Mouse (Mus musculus) embryonic fibroblast, embryonic 13.5 days (primary cell): Measurements from ENCODE around the gene Pbx1. TPM values are rescaled to one million over a fixed set of nuclear protein-coding genes. Genes with fewer than 3 reads are reported as not detected.

Experiments used
- H3K27ac ChIP-seq: 2 replicates; pipeline ENCODE4 v1.5.1; 2012; ENCODE audit warnings: low read length, control low read depth, inconsistent platforms; ENCODE audit not compliant: insufficient read depth
- H3K4me1 ChIP-seq: 2 replicates; pipeline ENCODE4 v1.6.1; 2011; ENCODE audit warnings: low read length; ENCODE audit not compliant: control insufficient read depth, insufficient read depth
- H3K4me3 ChIP-seq: 2 replicates; pipeline ENCODE4 v1.5.1; 2011; ENCODE audit warnings: mild to moderate bottlenecking, control low read depth, low read length; ENCODE audit not compliant: insufficient read depth
- CTCF ChIP-seq: IDR thresholded peaks from 2 replicates; pipeline ENCODE4 v1.5.1; 2011; ENCODE audit warnings: mild to moderate bottlenecking, control low read depth, low read length, moderate library complexity, borderline replicate concordance; ENCODE audit not compliant: insufficient read depth
- POLR2A ChIP-seq: IDR thresholded peaks from 2 replicates; pipeline ENCODE4 v1.6.1; 2011; ENCODE audit warnings: low read depth, mild to moderate bottlenecking, control low read depth, low read length, moderate library complexity
- polyA plus RNA-seq: library from polyadenylated mRNA; stranded (reverse); fragments of >200 nt; gene quantifications from 2 replicates; pipeline ENCODE4 v1.2.4, GENCODE M21; 2011; ENCODE audit warnings: low read depth; ENCODE audit not compliant: missing spikeins, insufficient read length

Gene Pbx1
- polyA plus RNA-seq, 1 experiment, result 117 TPM

- no peak overlapping the region for H3K27ac ChIP-seq
- TF ChIP-seq POLR2A (no peak), CTCF (no peak)
- no peaks in the 10 kb centered on the region for H3K4me1 ChIP-seq
- H3K4me3 ChIP-seq, result no peak overlapping the region
These were observed 234.2 kb downstream of the Pbx1 start for GRCm38 (mm10) chr1:168197908-168198258.

GRCm38 (mm10) chr1:168197195-168197907 is 234.7 kb downstream of the Pbx1 start:
- H3K4me1 ChIP-seq, result no peaks in the 10 kb centered on the region
- TF ChIP-seq CTCF, result no peak
- no peak for TF ChIP-seq POLR2A
- H3K27ac ChIP-seq, result no peak overlapping the region
- no peak overlapping the region for H3K4me3 ChIP-seq

- TF ChIP-seq CTCF (no peak), POLR2A (no peak)
- H3K4me1 ChIP-seq, result peaks cover 6% of the 10 kb centered on the region; the same call in 1 of the 2 replicates
- no peak overlapping the region for H3K27ac ChIP-seq
- no peak overlapping the region for H3K4me3 ChIP-seq
These were observed 238.7 kb downstream of the Pbx1 start for GRCm38 (mm10) chr1:168193364-168193763.

- no peak for TF ChIP-seq POLR2A
- H3K4me3 ChIP-seq, result no peak overlapping the region
These were observed 249.3 kb downstream of the Pbx1 start for GRCm38 (mm10) chr1:168182816-168183215.

GRCm38 (mm10) chr1:168180622-168181441 is 251.2 kb downstream of the Pbx1 start:
- no peak overlapping the region for H3K27ac ChIP-seq
- H3K4me3 ChIP-seq, result no peak overlapping the region
- TF ChIP-seq CTCF (no peak), POLR2A (no peak)
- H3K4me1 ChIP-seq, result peaks cover 2% of the 10 kb centered on the region; the same call in 1 of the 2 replicates

More at GRCm38 (mm10) chr1:168182816-168183215, 249.3 kb downstream of the Pbx1 start:
- H3K4me1 ChIP-seq, result peaks cover 2% of the 10 kb centered on the region; the same call in 1 of the 2 replicates
- H3K27ac ChIP-seq, result no peak overlapping the region

GRCm38 (mm10) chr1:168179691-168180090 is 252.4 kb downstream of the Pbx1 start:
- no peak overlapping the region for H3K27ac ChIP-seq
- peaks cover 2% of the 10 kb centered on the region; the same call in 1 of the 2 replicates for H3K4me1 ChIP-seq
- TF ChIP-seq POLR2A (no peak), CTCF (no peak)
- no peak overlapping the region for H3K4me3 ChIP-seq

- Histone ChIP-seq H3K4me1 (no peaks in the 10 kb centered on the region), H3K4me3 (no peak overlapping the region), H3K27ac (no peak overlapping the region)
- no peak for TF ChIP-seq POLR2A
- TF ChIP-seq CTCF, result no peak
These were observed 253.5 kb downstream of the Pbx1 start for GRCm38 (mm10) chr1:168178611-168179010.

- Histone ChIP-seq H3K4me3 (no peak overlapping the region), H3K27ac (no peak overlapping the region), H3K4me1 (no peaks in the 10 kb centered on the region)
- TF ChIP-seq POLR2A (no peak), CTCF (no peak)
These were observed 256.5 kb downstream of the Pbx1 start for GRCm38 (mm10) chr1:168175586-168175985.

- Histone ChIP-seq H3K4me3 (no peak overlapping the region), H3K27ac (no peak overlapping the region), H3K4me1 (no peaks in the 10 kb centered on the region)
- no peak for TF ChIP-seq CTCF
- no peak for TF ChIP-seq POLR2A
These were observed 262.3 kb downstream of the Pbx1 start for GRCm38 (mm10) chr1:168169791-168170190.

GRCm38 (mm10) chr1:168169052-168169779 is 262.9 kb downstream of the Pbx1 start:
- no peak overlapping the region for H3K4me3 ChIP-seq
- H3K4me1 ChIP-seq, result peaks cover 2% of the 10 kb centered on the region; the same call in 1 of the 2 replicates
- no peak for TF ChIP-seq POLR2A
- no peak for TF ChIP-seq CTCF
- no peak overlapping the region for H3K27ac ChIP-seq
